20 mouse cellular contexts compared by ENCODE assay signal in the genomic region with DNA sequence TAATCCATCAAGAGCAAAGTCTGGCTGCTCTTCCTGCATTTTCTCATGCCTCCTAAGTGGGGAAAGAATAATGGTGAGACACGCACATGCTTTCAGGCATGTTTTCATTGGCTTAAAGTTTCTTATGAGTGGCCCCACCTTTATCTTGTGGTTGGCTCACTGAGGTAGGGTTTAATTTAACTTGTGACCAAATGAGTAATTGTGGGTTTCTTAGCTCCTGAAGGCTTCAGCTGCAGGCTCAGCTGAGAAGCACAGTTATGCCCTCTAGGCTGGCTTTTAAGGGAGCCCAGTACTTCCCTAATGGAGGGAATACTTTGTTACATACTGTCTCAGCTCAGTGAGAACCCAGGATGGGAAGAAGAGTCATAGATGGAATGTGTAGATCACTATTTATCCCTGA. TPM values are rescaled to one million over a fixed set of nuclear protein-coding genes. Genes with fewer than 3 reads are reported as not detected.
A peak's percentile ranks its signal among the peaks of the same experiment; 100 is the strongest.
DNase-seq lines count a peak whose midpoint lies in the region.
"Had no signal": no experiment of that assay in that cellular context is flagged by ENCODE, and none has a peak within 500 bp of the region (broad histone marks: within the 10 kb centered on the region; RNA-seq: fewer than 3 reads in every experiment).

No protein-coding gene starts in this region.

- H3K4me1 ChIP-seq in limb, embryonic 10.5 days: no peaks in the 10 kb centered on the region
- H3K4me1 ChIP-seq: embryonic facial prominence, embryonic 13.5 days; forebrain, embryonic 10.5 days; forebrain, embryonic 12.5 days had no signal

- no peak overlapping the region for H3K27ac ChIP-seq in limb, embryonic 10.5 days
- H3K27ac ChIP-seq: embryonic facial prominence, embryonic 13.5 days; forebrain, embryonic 10.5 days; forebrain, embryonic 12.5 days had no signal

- H3K9me3 ChIP-seq in limb, embryonic 10.5 days (replicated peaks): no peaks in the 10 kb centered on the region
- H3K9me3 ChIP-seq: embryonic facial prominence, embryonic 13.5 days; forebrain, embryonic 10.5 days; forebrain, embryonic 12.5 days; G1E had no signal

- H3K4me3 ChIP-seq in limb, embryonic 10.5 days: no peak overlapping the region
- H3K4me3 ChIP-seq: embryonic facial prominence, embryonic 13.5 days; forebrain, embryonic 10.5 days; forebrain, embryonic 12.5 days had no signal

- H3K27me3 ChIP-seq in limb, embryonic 10.5 days (ENCODE audit: low read depth, poor library complexity, severe bottlenecking): no peaks in the 10 kb centered on the region
- H3K27me3 ChIP-seq: embryonic facial prominence, embryonic 13.5 days; forebrain, embryonic 12.5 days had no signal

- no peaks in the 10 kb centered on the region for H3K36me3 ChIP-seq in limb, embryonic 10.5 days
- H3K36me3 ChIP-seq: embryonic facial prominence, embryonic 13.5 days; forebrain, embryonic 10.5 days; forebrain, embryonic 12.5 days; G1E had no signal

- DNase-seq in 3134 (ENCODE audit: extremely low read depth, insufficient read length, low spot score) (peak; percentile 70), 3T3-L1 (ENCODE audit: low read depth, low spot score) (peak; percentile 67), NIH3T3 (ENCODE audit: low read depth) (peak; percentile 55)
- DNase-seq in fibroblast of lung, adult 2 months (ENCODE audit: low read depth): peak; percentile 33
- DNase-seq in urinary bladder, postnatal 4 days (ENCODE audit: low spot score in 2 of 2): no peak
- DNase-seq in limb, embryonic 10.5 days (ENCODE audit: low spot score): no peak
- DNase-seq in lung, postnatal 36 days: no peak
- DNase-seq: adrenal gland, adult 8-10 months; adrenal gland, postnatal 14 days; adrenal gland, postnatal 36 days; cerebellum, adult 11-12 months; cerebellum, adult 2 months; cerebellum, adult 9-10 months; cerebellum, postnatal 10 days; cerebellum, postnatal 25 days had no signal

- 97% methylated on average over 1 of the region's 1 CpGs for WGBS in limb, embryonic 10.5 days

RNA-seq across cellular contexts. Expression of a gene that starts 37.0 kb away (rescaled TPM):
- 474 and 593 TPM in 2 replicates for polyA plus RNA-seq in limb, embryonic 10.5 days (2016; fragmentation: Nextera tagmentation; extraction: Ambion mirVana)
- polyA plus RNA-seq: activated CD4-positive, CD25-positive, alpha-beta regulatory T cell, adult 4 months; G1E had no signal

Comparison
In these comparisons a context has a peak if more than half of its experiments do, and no peak if none do; other contexts are left out.
1. DNase-seq: peak in 3134 (single experiment), 3T3-L1 (single experiment), NIH3T3 (single experiment) and fibroblast of lung, adult 2 months (single experiment); none in urinary bladder, postnatal 4 days (0 of 2), limb, embryonic 10.5 days (single experiment) and lung, postnatal 36 days (single experiment).